Mouse (Mus musculus) right cerebral cortex, adult 18-20 months (tissue): Measurements from ENCODE around the gene Egfl7.

ENCODE experiments used
- DNase-seq: peaks from one replicate; pipeline ENCODE4 v3.0.0; 2022; ENCODE audit warnings: mixed read lengths

The Egfl7 gene

GRCm38 (mm10) chr2:26571400-26571799 is 8.4 kb upstream of the Egfl7 start:
- no peak for DNase-seq

- no peak for DNase-seq
These were observed 8.0 kb upstream of the Egfl7 start for GRCm38 (mm10) chr2:26571826-26572225.

GRCm38 (mm10) chr2:26573396-26573795 is 6.4 kb upstream of the Egfl7 start:
- no peak for DNase-seq

- no peak for DNase-seq
These were observed 6.0 kb upstream of the Egfl7 start for GRCm38 (mm10) chr2:26573807-26574206.

- no peak for DNase-seq
These were observed 5.0 kb upstream of the Egfl7 start for GRCm38 (mm10) chr2:26574862-26575261.

- no peak for DNase-seq
These were observed 4.4 kb upstream of the Egfl7 start for GRCm38 (mm10) chr2:26575378-26575777.

GRCm38 (mm10) chr2:26575865-26576264 is 3.9 kb upstream of the Egfl7 start:
- DNase-seq, result no peak

- DNase-seq, result no peak
These were observed 3.4 kb upstream of the Egfl7 start for GRCm38 (mm10) chr2:26576462-26576861.

- no peak for DNase-seq
These were observed 1.4 kb upstream of the Egfl7 start for GRCm38 (mm10) chr2:26578369-26578768.

GRCm38 (mm10) chr2:26580751-26581150 is 937 bp downstream of the Egfl7 start:
- no peak for DNase-seq

- no peak for DNase-seq
These were observed 2.4 kb downstream of the Egfl7 start for GRCm38 (mm10) chr2:26582203-26582602.

- DNase-seq, result no peak
These were observed 2.9 kb downstream of the Egfl7 start for GRCm38 (mm10) chr2:26582741-26583140.

- DNase-seq, result no peak
These were observed 3.8 kb downstream of the Egfl7 start for GRCm38 (mm10) chr2:26583640-26584039.

- no peak for DNase-seq
These were observed 5.9 kb downstream of the Egfl7 start for GRCm38 (mm10) chr2:26585713-26586112.

- DNase-seq, result peak; percentile 60
These were observed 6.7 kb downstream of the Egfl7 start, which contains the start of gene Gm20532 for GRCm38 (mm10) chr2:26586294-26587043. Gene Gm20532, plus strand, starts transcription at chr2:26586639.

GRCm38 (mm10) chr2:26587044-26587405 is 7.2 kb downstream of the Egfl7 start:
- no peak for DNase-seq

- no peak for DNase-seq
These were observed 8.8 kb downstream of the Egfl7 start for GRCm38 (mm10) chr2:26588573-26588972.

GRCm38 (mm10) chr2:26589284-26589683 is 9.5 kb downstream of the Egfl7 start:
- no peak for DNase-seq

- DNase-seq, result no peak
These were observed 10.5 kb downstream of the Egfl7 start for GRCm38 (mm10) chr2:26590282-26590681.

- DNase-seq, result no peak
These were observed 11.1 kb downstream of the Egfl7 start for GRCm38 (mm10) chr2:26590962-26591361.

GRCm38 (mm10) chr2:26591416-26591815 is 11.6 kb downstream of the Egfl7 start:
- DNase-seq, result no peak

- no peak for DNase-seq
These were observed 13.6 kb downstream of the Egfl7 start for GRCm38 (mm10) chr2:26593211-26594021.

GRCm38 (mm10) chr2:26594022-26594346 is 14.2 kb downstream of the Egfl7 start:
- DNase-seq, result peak; percentile 35

GRCm38 (mm10) chr2:26594461-26594933 is 14.7 kb downstream of the Egfl7 start:
- no peak for DNase-seq
